Mouse (Mus musculus): ENCODE data around the gene Nf1.

Gene Nf1

DNA sequence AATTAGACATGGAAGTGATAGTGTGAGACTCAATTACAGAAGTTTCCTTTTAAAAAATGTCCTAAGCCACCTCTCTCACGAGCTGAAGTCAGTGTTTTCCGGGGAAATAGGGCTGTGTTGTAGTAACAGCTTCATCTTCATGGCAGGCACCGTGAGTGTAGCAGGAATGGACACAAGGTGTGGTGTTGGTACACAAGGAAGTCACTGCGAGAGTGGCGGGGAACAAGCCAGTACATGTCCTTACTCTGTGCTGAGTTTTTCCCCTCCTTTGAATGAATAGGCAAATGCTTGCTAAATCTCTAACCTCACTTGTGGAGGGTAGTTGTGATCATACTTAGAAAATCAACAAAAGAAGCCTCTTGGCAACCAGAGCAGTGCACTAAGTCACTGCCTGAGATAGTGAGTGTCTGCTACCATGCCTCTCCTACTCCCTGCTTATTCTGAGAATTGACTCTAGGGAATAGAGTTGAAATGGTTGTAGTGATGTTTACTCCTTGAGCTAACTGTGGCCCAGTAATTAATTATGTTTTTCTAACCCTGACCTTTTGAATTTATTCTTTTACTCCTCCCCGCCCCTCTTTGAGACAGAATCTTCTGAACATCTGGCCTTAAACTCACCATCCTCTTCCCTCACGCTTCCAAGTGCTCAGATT is 144.5 kb downstream of the Nf1 start:
- DNase-seq: no peak

DNA sequence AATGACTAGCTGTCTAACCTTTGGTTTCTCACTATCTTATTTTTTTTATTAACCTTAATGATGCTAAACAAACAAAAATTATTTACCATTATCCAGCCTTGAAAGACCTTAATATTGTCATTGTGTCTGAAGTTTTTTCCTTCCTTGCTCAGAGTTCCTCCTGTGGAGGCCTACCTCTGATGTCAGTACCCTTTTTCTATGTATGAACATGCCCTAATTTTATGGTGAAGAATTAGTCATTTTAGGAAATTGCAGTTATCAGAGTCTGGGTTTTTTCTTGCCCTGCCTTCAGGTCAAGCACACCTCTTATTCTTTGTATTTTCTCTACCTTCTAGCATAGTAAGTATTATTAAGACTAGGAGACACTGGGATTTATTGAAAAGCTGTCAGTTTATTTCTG is 145.2 kb downstream of the Nf1 start:
- DNase-seq: no peak

DNA sequence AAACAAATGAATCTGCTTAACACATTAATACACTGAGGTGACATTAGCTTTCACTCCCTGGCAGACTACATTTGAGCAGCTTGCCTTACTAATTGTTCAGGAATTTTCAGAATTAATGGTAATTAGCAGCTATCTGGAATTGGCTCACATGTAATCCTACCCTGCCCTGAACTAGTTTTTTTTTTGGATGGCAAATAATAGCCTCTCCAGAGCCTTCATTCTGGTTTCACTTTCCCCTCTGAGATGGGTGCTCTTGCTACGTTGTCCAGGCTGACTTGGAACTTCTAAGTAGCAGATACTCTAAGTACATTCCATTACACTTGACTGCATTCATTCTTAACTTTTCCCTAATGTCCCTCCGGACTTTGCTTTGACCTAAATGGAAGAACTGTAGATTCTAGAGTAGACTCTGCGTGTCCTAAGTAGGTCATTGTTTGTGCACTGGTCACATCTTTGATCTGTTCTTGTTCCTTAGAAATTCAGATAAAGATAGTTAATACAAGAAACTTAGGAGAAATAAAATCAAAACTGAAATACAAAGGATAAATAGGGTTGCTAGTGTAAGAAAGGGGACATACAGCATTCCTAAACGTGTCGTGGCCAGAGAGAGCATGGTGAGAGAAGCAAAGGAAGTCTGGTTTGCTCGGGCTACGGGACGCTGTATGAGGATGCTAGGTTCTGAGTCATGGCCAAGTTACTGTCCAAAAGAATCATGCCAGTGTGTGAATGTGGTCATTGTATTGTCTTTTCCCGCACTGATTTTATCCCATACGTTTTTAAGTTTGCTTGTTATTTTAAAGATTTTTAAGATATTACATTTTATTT is 155.7 kb downstream of the Nf1 start:
- DNase-seq: peak; percentile 89

- peak; percentile 84 for DNase-seq
Measured at GRCm38 (mm10) chr11:79502917-79503316, 163.4 kb downstream of the Nf1 start.

- DNase-seq: peak; percentile 48
Measured at GRCm38 (mm10) chr11:79503845-79504244, 164.4 kb downstream of the Nf1 start, which contains the start of gene Omg. Omg (minus strand) TSS chr11:79504084.

- no peak for DNase-seq
Measured at GRCm38 (mm10) chr11:79504506-79504905, 165.0 kb downstream of the Nf1 start.

- no peak for DNase-seq
Measured at GRCm38 (mm10) chr11:79511970-79512369, 172.5 kb downstream of the Nf1 start.

DNA sequence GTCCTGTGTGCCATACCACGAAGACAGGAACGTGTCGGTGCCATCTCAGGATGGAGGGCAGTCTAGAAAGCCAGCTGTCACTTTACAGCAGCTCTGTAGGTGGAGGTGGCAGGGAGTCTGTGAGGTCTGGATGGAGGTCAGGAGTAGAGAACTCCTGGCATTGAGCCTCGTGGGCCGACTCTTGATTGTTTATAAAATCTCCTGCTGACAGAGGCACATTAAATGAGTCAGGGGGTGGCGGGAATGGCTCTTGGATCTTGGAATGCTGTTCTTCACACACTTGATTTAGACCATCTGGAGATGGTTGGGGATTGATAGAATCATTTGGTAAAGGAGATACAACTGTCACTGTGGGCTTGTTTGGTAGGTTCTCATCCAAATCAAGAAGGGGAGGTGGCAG is 175.8 kb downstream of the Nf1 start:
- DNase-seq: no peak

DNA sequence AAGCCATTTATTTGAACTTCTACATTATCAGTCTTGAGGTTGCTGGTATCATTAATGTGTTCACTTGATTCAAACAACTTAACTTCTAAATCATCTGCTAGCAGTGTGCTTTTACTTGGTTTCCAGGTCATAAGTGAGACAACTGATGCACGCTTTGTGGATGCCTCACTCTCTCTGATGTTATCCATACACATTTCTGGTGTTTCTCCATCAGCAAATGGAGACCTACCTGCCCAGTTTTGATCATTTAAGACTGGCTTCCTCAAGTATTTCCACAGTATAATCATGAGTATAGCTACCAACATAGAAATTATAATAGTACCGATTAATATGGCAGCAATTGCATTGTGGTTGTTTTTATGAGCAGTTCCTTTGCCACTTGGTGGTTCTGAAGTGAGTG is 176.3 kb downstream of the Nf1 start:
- DNase-seq: no peak

GRCm38 (mm10) chr11:79519299-79519698 is 179.8 kb downstream of the Nf1 start:
- no peak for DNase-seq

GRCm38 (mm10) chr11:79519878-79520291 is 180.4 kb downstream of the Nf1 start:
- no peak for DNase-seq

DNA sequence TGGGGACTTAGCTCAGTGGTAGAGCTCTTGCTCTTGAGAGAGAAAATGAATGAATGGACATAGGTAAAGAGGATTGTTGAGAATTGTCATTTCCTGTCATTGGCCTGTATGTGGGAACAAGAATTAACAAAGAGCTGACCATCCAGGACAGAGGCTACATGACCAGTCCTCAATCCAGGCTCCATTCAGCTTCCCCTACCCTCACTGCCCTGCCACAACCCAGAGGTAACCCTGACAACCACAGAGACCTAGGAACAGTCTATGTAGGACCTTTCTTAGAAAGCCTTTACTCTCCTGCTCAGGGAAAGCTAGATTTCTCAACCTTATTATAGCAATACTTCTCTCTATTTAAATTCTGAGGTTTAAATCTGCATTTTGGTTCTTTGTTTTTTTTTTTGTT is 181.3 kb downstream of the Nf1 start:
- no peak for DNase-seq

DNA sequence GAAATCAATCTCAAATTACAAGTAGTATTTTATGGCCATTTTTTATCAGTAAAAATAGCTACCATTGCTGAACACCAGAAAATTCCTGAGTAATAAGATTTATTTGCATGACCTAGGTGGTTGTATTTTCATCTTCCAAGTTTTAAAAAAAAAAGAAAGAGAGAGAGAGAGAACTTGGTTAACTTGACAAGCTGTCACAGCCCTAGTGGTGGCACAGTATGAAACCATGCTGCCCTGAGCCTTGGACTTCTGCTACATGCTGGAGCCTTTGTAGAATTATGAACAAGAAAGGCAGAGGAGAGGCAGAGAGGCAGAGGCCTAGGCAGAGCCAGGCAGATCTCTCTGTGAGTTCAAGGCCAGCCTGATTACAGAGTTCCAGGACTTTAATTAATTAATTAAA is 182.4 kb downstream of the Nf1 start:
- no peak for DNase-seq

- no peak for DNase-seq
Measured at GRCm38 (mm10) chr11:79522944-79523343, 183.5 kb downstream of the Nf1 start.

DNA sequence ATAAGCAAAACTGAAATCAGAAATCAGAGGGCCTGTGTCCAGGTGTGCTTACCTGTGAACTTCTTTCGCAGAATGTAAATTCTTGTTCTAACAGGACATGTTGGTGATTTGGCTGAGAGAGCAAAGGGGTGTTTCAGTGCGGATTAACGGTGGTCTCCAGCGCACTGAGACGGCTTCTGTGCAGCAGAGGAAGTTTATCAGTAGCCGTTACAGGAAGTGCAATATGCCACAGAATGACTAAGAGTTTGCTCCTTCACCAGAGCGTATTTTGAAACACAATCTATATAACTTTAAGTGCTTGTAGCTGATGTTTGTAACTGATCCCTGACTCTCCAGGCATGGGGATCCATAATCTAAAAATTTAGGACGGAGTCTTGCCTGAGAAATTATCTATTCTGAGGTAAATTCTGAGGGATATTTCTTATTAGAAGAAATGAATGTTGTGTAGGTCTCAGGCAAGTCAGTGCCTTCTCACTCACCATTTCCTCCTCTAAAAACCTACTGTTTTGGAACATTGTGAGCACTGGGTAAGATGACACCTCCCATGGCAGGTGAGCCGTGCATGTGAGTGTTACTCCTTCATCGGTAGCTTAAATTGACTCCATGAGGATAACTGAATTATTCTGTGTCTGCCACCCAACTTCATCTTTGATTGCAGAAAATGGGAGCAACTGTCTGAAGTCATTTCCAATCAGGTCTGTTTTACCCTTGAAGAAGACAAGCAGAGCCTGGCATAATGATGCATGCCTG is 184.2 kb downstream of the Nf1 start, which contains the start of gene Evi2b:
Evi2b (minus strand) TSS at position 203 of the 750 bp plus-strand sequence.
- DNase-seq: no peak

- no peak for DNase-seq
Measured at GRCm38 (mm10) chr11:79524310-79524575, 184.8 kb downstream of the Nf1 start.

- DNase-seq: no peak
Measured at GRCm38 (mm10) chr11:79526549-79526948, 187.1 kb downstream of the Nf1 start.

DNA sequence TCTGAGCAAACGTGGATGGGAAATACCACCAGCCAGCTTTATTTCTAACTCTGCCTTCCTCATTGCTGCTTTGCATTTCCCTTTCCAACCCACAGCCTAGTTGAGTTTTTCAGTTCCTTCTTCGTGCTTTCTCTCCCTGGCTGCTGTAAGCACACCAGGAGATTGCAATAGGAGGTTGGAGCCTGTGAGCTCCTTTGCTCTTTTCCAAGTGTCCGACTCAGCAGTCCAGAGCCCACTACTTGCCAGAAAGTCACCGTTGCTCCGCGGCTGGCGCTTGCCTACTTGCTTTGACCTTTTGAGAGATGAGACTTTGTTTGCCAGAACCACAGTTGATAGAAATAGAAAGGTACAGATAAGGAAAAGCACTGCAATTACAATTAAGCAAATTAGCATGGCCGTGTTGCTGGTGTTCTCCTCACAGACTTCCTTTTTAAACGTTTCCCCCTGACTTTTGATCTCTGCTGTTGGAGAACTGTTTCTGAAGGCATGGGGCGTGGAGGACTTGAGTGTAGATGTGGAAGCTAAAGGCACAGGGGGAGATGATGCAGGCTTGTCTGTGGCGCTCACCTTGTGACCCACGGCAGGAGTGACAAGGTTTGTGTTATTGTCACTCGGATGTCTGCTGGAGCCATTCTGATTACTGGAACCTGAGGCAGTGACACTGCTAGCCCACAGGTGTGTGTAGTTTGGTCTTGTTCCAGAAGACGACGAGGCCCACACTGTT is 187.7 kb downstream of the Nf1 start:
- no peak for DNase-seq

- no peak for DNase-seq
Measured at GRCm38 (mm10) chr11:79527739-79528384, 188.4 kb downstream of the Nf1 start.

DNA sequence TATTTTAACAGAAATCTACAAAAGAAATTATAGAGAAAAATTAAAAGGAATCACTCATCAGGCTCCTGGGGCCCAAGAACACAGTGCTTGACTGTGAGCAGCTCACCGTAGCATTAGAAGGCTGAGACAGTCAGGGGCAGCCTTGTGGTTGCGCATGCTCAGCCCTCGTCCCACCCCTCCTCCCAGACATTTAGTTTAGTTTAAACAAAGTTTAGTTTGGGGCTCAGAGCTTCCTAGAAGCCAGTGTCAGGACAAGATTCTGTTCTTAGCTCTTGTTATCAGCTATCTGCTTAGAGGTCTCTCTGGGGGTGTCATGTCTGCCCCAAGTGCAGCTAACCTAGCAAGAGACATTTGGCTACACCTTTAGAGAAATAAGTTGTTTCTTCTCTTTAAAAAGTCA is 189.1 kb downstream of the Nf1 start:
- DNase-seq: no peak

DNA sequence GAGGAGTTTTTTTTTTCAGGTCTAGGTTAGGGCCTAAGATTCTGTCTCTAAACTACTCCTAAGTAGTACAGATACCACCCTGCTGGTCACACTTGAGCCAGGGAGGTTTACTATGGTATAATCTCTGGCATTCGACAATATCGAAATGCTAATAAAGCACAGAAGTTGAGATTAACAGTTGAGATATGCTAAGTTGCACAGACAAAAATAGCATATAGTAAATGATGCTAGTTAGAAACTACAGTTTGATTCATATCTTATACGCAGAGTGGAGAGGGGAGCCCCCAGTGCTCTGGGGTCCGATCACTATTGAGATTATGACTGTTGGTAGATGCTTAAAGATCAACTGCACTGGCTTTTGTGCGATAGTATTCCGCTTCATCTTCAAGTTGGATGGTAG is 189.7 kb downstream of the Nf1 start:
- DNase-seq: no peak

DNA sequence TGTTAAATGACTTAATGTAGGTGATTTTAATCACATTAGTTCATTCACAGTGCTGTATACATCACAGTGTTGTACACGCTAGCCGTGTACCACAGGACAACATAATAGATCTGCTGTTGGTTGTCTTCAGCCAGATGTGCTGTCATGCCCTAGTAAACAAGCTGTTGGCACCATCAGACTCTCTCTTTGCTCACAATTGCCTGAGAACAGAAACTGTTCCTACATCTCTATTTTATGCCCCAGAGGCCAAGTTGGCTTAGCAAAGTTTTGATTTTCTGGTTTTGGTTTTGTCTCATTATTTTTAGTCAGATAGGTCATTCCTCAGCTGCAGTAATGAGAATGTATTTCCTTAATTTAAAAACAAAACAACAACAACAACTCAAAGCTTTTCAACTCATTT is 190.2 kb downstream of the Nf1 start:
- no peak for DNase-seq

DNA sequence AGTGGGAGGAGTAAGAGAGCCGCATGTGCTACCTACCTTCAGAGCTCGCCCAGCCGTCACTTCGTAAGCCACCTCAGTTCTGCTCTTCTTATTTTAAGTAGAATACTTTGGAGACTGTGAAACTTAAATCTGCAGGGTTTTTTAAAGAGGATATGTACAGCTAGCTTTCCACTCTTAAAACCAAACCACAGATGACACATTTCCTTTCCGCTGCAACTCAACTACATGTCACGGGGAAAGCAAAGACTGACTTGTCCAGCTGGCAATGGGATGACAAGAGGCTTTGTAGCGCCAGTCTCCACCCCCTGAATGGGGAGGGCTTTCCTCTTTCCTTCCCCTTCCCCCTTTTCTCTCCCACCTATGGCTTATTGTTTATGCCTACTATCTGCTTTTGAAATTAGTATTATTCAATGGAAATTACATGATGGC is 190.9 kb downstream of the Nf1 start, which contains the start of the genes Evi2 and Evi2a:
Evi2 (minus strand) TSS at position 257 of the 429 bp plus-strand sequence.
Evi2a (minus strand) TSS at position 277 of the 429 bp plus-strand sequence.
- DNase-seq: peak; percentile 6

All from retina, postnatal 1 day (tissue).